Mouse (Mus musculus) regulatory T cell (primary cell): ENCODE results near the gene Samd8.

Experiments used
- in situ Hi-C: fragments of 300-600 bp; cut with MboI, MseI; formaldehyde crosslinking; loops from one replicate; pipeline ENCODE4 v1.15.1; 2025; ENCODE audit warnings: high pct_unique_total_duplicates

Gene Samd8

GRCm38 (mm10) chr14:21822795-21823374 is 72.6 kb downstream of the Samd8 start:
- in situ Hi-C loops: no loop called here

- in situ Hi-C loops: no loop called here
Measured at GRCm38 (mm10) chr14:21823897-21824296, 73.6 kb downstream of the Samd8 start.

GRCm38 (mm10) chr14:21824938-21825337 is 74.6 kb downstream of the Samd8 start, which contains the start of gene Vdac2:
Vdac2 (plus strand) TSS chr14:21825238.
- in situ Hi-C loops: loop anchor here (5.0 to 25.0 kb wide), 2 partner anchors 78 to 1138 kb away; partner anchors contain the start of gene Fut11

GRCm38 (mm10) chr14:21825786-21826491 is 75.6 kb downstream of the Samd8 start:
- in situ Hi-C loops: loop anchor here (5.0 to 25.0 kb wide), 2 partner anchors 79 to 1139 kb away; partner anchors contain the start of gene Fut11

GRCm38 (mm10) chr14:21830876-21831767 is 80.8 kb downstream of the Samd8 start:
- in situ Hi-C loops: loop anchor here (10.0 to 25.0 kb wide), 4 partner anchors 326 to 1296 kb away; partner anchors contain the start of gene Fut11

GRCm38 (mm10) chr14:21831830-21832403 is 81.6 kb downstream of the Samd8 start:
- in situ Hi-C loops: loop anchor here (10.0 to 25.0 kb wide), 4 partner anchors 327 to 1297 kb away; partner anchors contain the start of gene Fut11

- in situ Hi-C loops: loop anchor here (10.0 to 25.0 kb wide), 4 partner anchors 334 to 1304 kb away; partner anchors contain the start of gene Fut11
Measured at GRCm38 (mm10) chr14:21838336-21839017, 88.1 kb downstream of the Samd8 start.

- in situ Hi-C loops: loop anchor here (25.0 kb wide), 1 partner anchor 1155 kb away; the partner anchor contains the start of gene Fut11
Measured at GRCm38 (mm10) chr14:21841819-21842592, 91.7 kb downstream of the Samd8 start.

- in situ Hi-C loops: loop anchor here (25.0 kb wide), 1 partner anchor 1156 kb away; the partner anchor contains the start of gene Fut11
Measured at GRCm38 (mm10) chr14:21843263-21843662, 92.9 kb downstream of the Samd8 start.

- in situ Hi-C loops: loop anchor here (25.0 kb wide), 1 partner anchor 1160 kb away; the partner anchor contains the start of gene Fut11
Measured at GRCm38 (mm10) chr14:21846827-21847380, 96.6 kb downstream of the Samd8 start.

GRCm38 (mm10) chr14:21847381-21848165 is 97.2 kb downstream of the Samd8 start:
- in situ Hi-C loops: loop anchor here (25.0 kb wide), 1 partner anchor 1160 kb away; the partner anchor contains the start of gene Fut11
